Mouse (Mus musculus) urinary bladder, adult 2 months (tissue): Measurements from ENCODE around the gene Plaa. TPM values are rescaled to one million over a fixed set of nuclear protein-coding genes. Genes with fewer than 3 reads are reported as not detected.

Source experiments
- DNase-seq: peaks from one replicate; pipeline ENCODE4 v3.0.0; 2022; ENCODE audit warnings: low spot score
- polyA plus RNA-seq: library from polyadenylated mRNA; depleted of rRNA; stranded (reverse); fragments of >200 nt; gene quantifications from 2 replicates; pipeline ENCODE4 v1.2.3, GENCODE M21; 2012; rRNA removed

The Plaa gene
- polyA plus RNA-seq, 1 experiment, result 37.9 TPM

DNA sequence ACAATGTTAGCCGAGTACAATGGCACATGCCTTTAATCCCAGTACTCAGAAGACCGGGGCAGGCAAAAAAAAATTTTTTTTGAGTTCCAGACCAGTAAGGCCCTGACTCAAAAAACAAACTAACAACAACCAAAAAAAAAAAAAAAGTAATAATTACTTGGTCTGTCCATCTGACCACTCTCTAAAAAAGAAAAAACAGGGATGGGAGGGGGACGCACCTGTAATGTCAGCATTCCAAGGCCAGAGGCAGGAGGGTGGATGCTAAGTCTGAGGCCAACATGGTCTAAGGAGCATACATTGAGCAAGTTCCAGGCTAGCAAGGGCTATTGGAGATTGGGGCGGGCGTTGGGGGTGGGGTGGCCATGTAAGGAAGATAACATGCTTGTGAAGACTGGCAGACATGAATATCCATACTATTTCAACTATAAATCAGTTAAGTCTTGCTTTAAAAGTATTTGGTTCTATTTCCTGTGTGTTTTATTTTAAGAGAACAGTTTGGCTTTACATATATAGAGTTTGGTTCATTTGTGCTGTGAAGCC is 48.0 kb downstream of the Plaa start:
- no peak for DNase-seq

- no peak for DNase-seq
Observed at GRCm38 (mm10) chr4:94544321-94544720, 58.7 kb downstream of the Plaa start.

GRCm38 (mm10) chr4:94543041-94543440 is 60.0 kb downstream of the Plaa start:
- DNase-seq, result no peak

- DNase-seq, result no peak
Observed at GRCm38 (mm10) chr4:94533205-94533604, 69.8 kb downstream of the Plaa start.

DNA sequence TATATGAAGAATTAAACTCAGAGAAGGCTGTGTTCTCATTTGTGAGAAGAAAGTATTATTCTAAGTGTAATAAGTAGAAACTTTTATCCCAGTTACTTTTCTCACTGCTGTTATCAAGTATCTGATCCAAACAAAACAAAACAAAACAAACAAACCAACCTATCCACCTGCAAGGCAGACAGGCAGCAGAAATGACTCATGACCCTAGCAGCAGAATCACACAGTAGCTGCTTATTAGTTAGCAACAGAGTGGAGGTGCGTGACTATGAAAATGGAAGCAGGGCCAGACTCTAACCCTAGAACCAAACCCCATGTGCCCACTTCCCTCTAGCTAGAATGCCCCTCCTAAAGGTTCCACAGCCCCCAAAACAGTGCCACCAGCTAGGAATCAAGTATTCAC is 73.6 kb downstream of the Plaa start:
- no peak for DNase-seq

DNA sequence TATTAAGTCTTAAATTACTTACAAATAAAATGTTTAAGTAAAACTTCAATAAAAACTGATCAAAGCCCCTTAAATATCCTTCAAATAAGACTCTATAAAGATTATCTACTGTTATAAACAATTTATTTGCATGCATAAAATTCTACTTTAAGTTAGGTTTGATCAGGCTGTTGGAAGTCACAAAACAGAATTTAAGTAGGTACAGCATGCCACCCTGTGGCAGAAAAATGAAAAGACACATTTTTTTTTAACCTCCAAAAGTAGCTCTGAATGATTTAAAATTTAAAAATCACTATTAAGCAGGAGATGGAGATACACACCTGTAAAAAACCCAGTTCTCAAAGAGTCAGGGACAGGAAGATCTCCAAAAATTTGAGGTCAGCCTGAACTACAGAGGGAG is 79.7 kb downstream of the Plaa start:
- DNase-seq, result no peak

DNA sequence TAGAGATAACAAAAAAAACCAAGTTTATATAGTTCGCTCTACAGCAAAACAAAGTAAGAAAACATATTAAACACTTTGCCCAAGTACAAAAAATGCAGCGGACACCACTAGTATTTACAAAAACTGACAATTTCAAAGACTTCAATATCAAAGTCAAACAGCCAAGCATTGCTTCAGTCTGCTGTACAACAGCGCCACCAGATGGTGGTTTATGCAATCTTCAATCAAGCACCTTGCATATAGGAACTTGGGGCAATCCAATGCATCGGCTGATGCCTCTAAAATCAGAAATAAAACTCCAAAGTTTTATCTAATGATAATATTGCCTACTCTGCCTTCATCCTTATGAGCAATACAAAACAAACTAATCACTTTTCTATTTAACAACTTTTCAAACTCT is 85.4 kb downstream of the Plaa start:
- DNase-seq, result no peak

Other genes with a start within 250 kb of the Plaa start
- 0.15 TPM in 1 of 2 replicates, not detected in the other for gene Gm10306, start 46.7 kb downstream of the Plaa start, polyA plus RNA-seq
- 14.1 and 15.2 TPM in 2 replicates for gene Caap1, start 46.4 kb downstream of the Plaa start, polyA plus RNA-seq
- 11.0 and 13.2 TPM in 2 replicates for gene Ift74, start 11.2 kb upstream of the Plaa start, polyA plus RNA-seq
- gene Lrrc19, start 46.9 kb upstream of the Plaa start, polyA plus RNA-seq, result not detected in 2 replicates
- 10.2 and 13.6 TPM in 2 replicates for gene Tek, start 136.0 kb upstream of the Plaa start, polyA plus RNA-seq